In genomic region chr8:111676237-111676636, GRCm38 (mm10) we compare ENCODE assay signal across 10 mouse cellular contexts. TPM values are rescaled to one million over a fixed set of nuclear protein-coding genes. Genes with fewer than 3 reads are reported as not detected.
DNase-seq lines count a peak whose midpoint lies in the region; ATAC-seq and TF ChIP-seq lines count a peak whose summit lies in the region.
"Had no signal": no experiment of that assay in that cellular context is flagged by ENCODE, and none has a peak within 500 bp of the region (broad histone marks: within the 10 kb centered on the region; RNA-seq: fewer than 3 reads in every experiment).

No protein-coding gene starts in this region.

- no peak for ATAC-seq in kidney, embryonic 16.5 days (ENCODE audit: low FRiP score, low TSS enrichment)
- ATAC-seq in liver, embryonic 14.5 days (ENCODE audit: insufficient read depth) = no peak

- DNase-seq in kidney, postnatal 4 days = peak; percentile 20 to 30
- DNase-seq in B cell, adult 2 months = peak; percentile 61 to 64
- peak; percentile 71 for DNase-seq in ES-CJ7 (ENCODE audit: low read depth, low spot score)
- peak in 1 of 3 experiments; percentile 9 for DNase-seq in liver, embryonic 14.5 days (ENCODE audit: low read depth in 3 of 3, low spot score in 3 of 3)
- DNase-seq in retina, postnatal 1 day = no peak
- no peak for DNase-seq in left cerebral cortex, adult 9 months (ENCODE audit: low spot score in 2 of 2)
- DNase-seq in left cerebral cortex, postnatal 36 days (ENCODE audit: low spot score in 2 of 2) = no peak

- no peak overlapping the region for H3K4me2 ChIP-seq in kidney, embryonic 16.5 days (replicated peaks; ENCODE audit: low read depth, low read length)
- no peak overlapping the region for H3K4me2 ChIP-seq in liver, embryonic 14.5 days (ENCODE audit: low read depth)
- H3K4me2 ChIP-seq: neural tube, embryonic 13.5 days had no signal

- intact Hi-C loops in left cerebral cortex, postnatal 36 days (cut with DNase I) = no loop called here

- H3K36me3 ChIP-seq in kidney, embryonic 16.5 days (ENCODE audit: insufficient read depth, low read length) = peaks cover 3% of the 10 kb centered on the region; the same call in 1 of the 2 replicates
- no peaks in the 10 kb centered on the region for H3K36me3 ChIP-seq in liver, embryonic 14.5 days (replicated peaks; ENCODE audit: control insufficient read depth, insufficient read depth, low read depth)

- no peak overlapping the region for H3K9ac ChIP-seq in kidney, embryonic 16.5 days (replicated peaks; ENCODE audit: low read length)
- no peak overlapping the region for H3K9ac ChIP-seq in liver, embryonic 14.5 days (replicated peaks)
- H3K9ac ChIP-seq: neural tube, embryonic 13.5 days had no signal

- no peaks in the 10 kb centered on the region for H3K4me1 ChIP-seq in kidney, embryonic 16.5 days (ENCODE audit: insufficient read depth, low read length)
- no peaks in the 10 kb centered on the region; a peak in 1 of 4 replicates for H3K4me1 ChIP-seq in liver, embryonic 14.5 days (replicated peaks; ENCODE audit: control insufficient read depth in 2 of 2, insufficient read depth in 2 of 2, low read length in 1 of 2)
- H3K4me1 ChIP-seq: neural tube, embryonic 13.5 days had no signal

- WGBS in kidney, embryonic 16.5 days = 76% methylated on average over 8 of the region's 8 CpGs
- WGBS in liver, embryonic 14.5 days (ENCODE audit: insufficient replicate concordance) = 65% methylated on average over 8 of the region's 8 CpGs

- peak; percentile 75 for TF ChIP-seq CTCF in liver, embryonic 14.5 days (IDR thresholded peaks at IDR 0.05; ENCODE audit: low read depth)

- H3K27me3 ChIP-seq in kidney, embryonic 16.5 days (ENCODE audit: insufficient read depth, low read length) = no peaks in the 10 kb centered on the region
- H3K27me3 ChIP-seq in liver, embryonic 14.5 days (ENCODE audit: control insufficient read depth, insufficient read depth, low read length) = no peaks in the 10 kb centered on the region; the same call in 1 of the 2 replicates
- H3K27me3 ChIP-seq: neural tube, embryonic 13.5 days had no signal

- H3K9me3 ChIP-seq in kidney, embryonic 16.5 days (ENCODE audit: low read length) = peaks cover 5% of the 10 kb centered on the region; the same call in 1 of the 2 replicates
- no peaks in the 10 kb centered on the region; the same call in 1 of the 2 replicates for H3K9me3 ChIP-seq in liver, embryonic 14.5 days (ENCODE audit: control insufficient read depth, low read length)

- TF ChIP-seq EP300 in liver, embryonic 14.5 days (IDR thresholded peaks at IDR 0.05; ENCODE audit: low read depth) = no peak

- H3K4me3 ChIP-seq in kidney, embryonic 16.5 days (ENCODE audit: low read length) = no peak overlapping the region
- no peak overlapping the region for H3K4me3 ChIP-seq in liver, embryonic 14.5 days (ENCODE audit: insufficient read depth in 1 of 2, low read depth in 2 of 2, low read length in 2 of 2)
- H3K4me3 ChIP-seq: neural tube, embryonic 13.5 days had no signal

- H3K27ac ChIP-seq in kidney, embryonic 16.5 days (ENCODE audit: low read length) = no peak overlapping the region
- no peak overlapping the region for H3K27ac ChIP-seq in liver, embryonic 14.5 days
- H3K27ac ChIP-seq: neural tube, embryonic 13.5 days had no signal

RNA-seq across cellular contexts. Expression of gene Ctrb1, which starts 14.6 kb away (rescaled TPM):
- 0.35 TPM in 1 of 2 replicates, not detected in the other for polyA plus RNA-seq in kidney, embryonic 16.5 days (2015; fragmentation: Nextera tagmentation; extraction: Ambion mirVana)
- polyA plus RNA-seq in liver, embryonic 14.5 days (2012; rRNA removed) = 2.5 and 2.9 TPM in 2 replicates
- 1.5 TPM in 1 of 2 replicates, not detected in the other for polyA plus RNA-seq in liver, embryonic 14.5 days (2014; fragmentation: Nextera tagmentation; extraction: Ambion mirVana)
- total RNA-seq in left cerebral cortex, postnatal 36 days (2021) = not detected
- polyA plus RNA-seq: lung, embryonic 16.5 days; neural tube, embryonic 13.5 days had no signal

RNA-seq across cellular contexts. Expression of gene Zfp1, which starts 33.0 kb away (rescaled TPM):
- polyA plus RNA-seq in kidney, embryonic 16.5 days (2015; fragmentation: Nextera tagmentation; extraction: Ambion mirVana) = 20.5 and 23.1 TPM in 2 replicates
- polyA plus RNA-seq in liver, embryonic 14.5 days (2012; rRNA removed) = 2.7 and 3.9 TPM in 2 replicates
- polyA plus RNA-seq in liver, embryonic 14.5 days (2014; fragmentation: Nextera tagmentation; extraction: Ambion mirVana) = 4.0 and 4.4 TPM in 2 replicates
- 10 to 100 TPM; 22.7 to 24.6 TPM for total RNA-seq in left cerebral cortex, postnatal 36 days (2021)

RNA-seq across cellular contexts. Expression of gene Ldhd, which starts 46.1 kb away (rescaled TPM):
- polyA plus RNA-seq in kidney, embryonic 16.5 days (2015; fragmentation: Nextera tagmentation; extraction: Ambion mirVana) = 2.3 and 2.8 TPM in 2 replicates
- polyA plus RNA-seq in liver, embryonic 14.5 days (2012; rRNA removed) = 0.10 and 0.13 TPM in 2 replicates
- 0.09 TPM in 1 of 2 replicates, not detected in the other for polyA plus RNA-seq in liver, embryonic 14.5 days (2014; fragmentation: Nextera tagmentation; extraction: Ambion mirVana)
- total RNA-seq in left cerebral cortex, postnatal 36 days (2021) = 1 to 10 TPM; 9.7 TPM

Comparison
In these comparisons a context has a peak if more than half of its experiments do, and no peak if none do; other contexts are left out.
1. DNase-seq: peak in kidney, postnatal 4 days (2 of 2), B cell, adult 2 months (2 of 2) and ES-CJ7 (single experiment); none in retina, postnatal 1 day (single experiment), left cerebral cortex, adult 9 months (0 of 2) and left cerebral cortex, postnatal 36 days (0 of 2).